Mouse (Mus musculus) adrenal gland, adult 10 weeks (tissue): ENCODE data around the gene 4930544G11Rik. TPM values are rescaled to one million over a fixed set of nuclear protein-coding genes. Genes with fewer than 3 reads are reported as not detected.

ENCODE experiments used
- polyA plus RNA-seq: library from polyadenylated mRNA; stranded (reverse); fragments of 350-450 nt; fragmentation: Illumina TruSeq; extraction: RNeasy Lipid Tissue Mini Kit (QIAGEN cat#74804); gene quantifications from one replicate; pipeline ENCODE4 v1.2.3, GENCODE M21; 2014; ENCODE audit warnings: low read depth, low replicate concordance

The 4930544G11Rik gene
- polyA plus RNA-seq, result not detected

DNA sequence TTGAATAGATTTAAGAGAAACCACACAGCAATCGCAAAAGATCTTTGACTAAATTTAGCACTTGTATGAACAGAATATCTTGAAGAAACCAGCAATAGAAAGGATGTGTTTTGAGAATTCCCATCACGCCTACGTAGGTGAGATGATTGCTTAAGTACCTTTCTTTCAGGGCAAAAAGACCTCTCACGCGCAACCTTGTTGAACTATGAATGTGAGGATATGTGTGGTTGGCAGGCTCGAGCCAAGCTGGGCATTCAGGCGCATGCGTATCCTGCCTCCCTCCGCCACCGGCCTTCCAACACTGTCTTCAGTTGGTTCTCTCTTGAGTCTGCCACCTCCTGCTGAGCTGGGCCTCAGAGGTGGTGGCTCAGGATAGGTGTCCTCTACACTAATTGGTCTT is at the start of gene 4930544G11Rik:
Gene 4930544G11Rik, plus strand, starts transcription at position 301 of the 400 bp plus-strand sequence.

Other genes with a start within 250 kb of the 4930544G11Rik start
- 12.5 TPM for gene Prdm5, start 173.6 kb upstream of the 4930544G11Rik start, polyA plus RNA-seq